Mouse (Mus musculus) erythroblast, adult 5-6 weeks (primary cell): ENCODE measurements around the gene Sh3d19. TPM values are rescaled to one million over a fixed set of nuclear protein-coding genes. Genes with fewer than 3 reads are reported as not detected.
A peak's percentile ranks its signal among the peaks of the same experiment; 100 is the strongest.
"Not testable (repeated sequence)": the region's sequence is repeated elsewhere in the genome, so short reads cannot be mapped to it uniquely, and the experiment has no call there.

ENCODE experiments used
- ATAC-seq: replicated peaks from 2 replicates; pipeline ENCODE4 v1.8.0; 2016; ENCODE audit warnings: moderate number of reproducible peaks, mild to moderate bottlenecking, moderate TSS enrichment, inconsistent platforms; ENCODE audit not compliant: poor library complexity, low FRiP score, severe bottlenecking
- total RNA-seq, 2 experiments: library from RNA; stranded (forward) in 1 of 2; stranded (reverse) in 1 of 2; fragments of 150-400 nt in 1 of 2; fragments of 200-764, 138-1000 nt in 1 of 2; gene quantifications; 2 replicates each; pipeline versions ENCODE4 v1.2.3 to v1.2.4; 2015 to 2017; ENCODE audit warnings: low replicate concordance in 2 of 2

Gene Sh3d19
- total RNA-seq, 2 experiments from 2014 or later, result 1.7 to 8.9 TPM

DNA sequence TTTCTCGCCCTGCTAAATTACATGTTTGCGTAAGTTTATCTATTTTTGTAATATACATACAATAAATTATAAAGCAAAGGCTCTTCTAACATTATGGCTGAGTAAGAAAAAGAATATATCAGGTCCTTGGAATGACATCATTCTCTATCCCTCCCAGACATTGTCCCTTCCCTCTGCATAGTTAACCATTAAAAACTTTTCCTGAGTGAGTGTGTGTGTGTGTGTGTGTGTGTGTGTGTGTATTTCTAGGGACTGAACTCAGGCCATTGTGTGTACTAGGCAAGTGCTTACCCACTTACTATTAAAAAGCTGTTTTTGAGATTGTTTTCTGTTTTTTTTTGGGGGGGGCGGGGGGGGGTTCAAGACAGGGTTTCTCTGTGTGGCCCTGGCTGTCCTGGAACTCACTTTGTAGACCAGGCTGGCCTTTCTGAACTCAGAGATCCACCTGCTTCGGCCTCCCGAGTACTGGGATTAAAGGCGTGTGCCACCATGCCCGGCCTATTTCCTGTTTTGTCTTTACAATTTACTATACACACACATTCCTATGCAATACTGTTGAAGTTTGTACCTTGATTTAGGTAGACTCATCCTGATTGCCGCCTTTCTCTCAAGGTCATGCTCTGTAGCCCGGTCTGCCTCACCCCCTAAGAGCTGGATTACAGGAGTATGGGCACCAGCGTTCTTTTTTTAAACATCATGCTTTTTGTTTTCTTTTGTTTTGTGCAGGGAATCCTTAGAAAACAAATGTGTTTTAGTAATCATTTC, 2.6 kb downstream of the Sh3d19 start:
- no peak for ATAC-seq

DNA sequence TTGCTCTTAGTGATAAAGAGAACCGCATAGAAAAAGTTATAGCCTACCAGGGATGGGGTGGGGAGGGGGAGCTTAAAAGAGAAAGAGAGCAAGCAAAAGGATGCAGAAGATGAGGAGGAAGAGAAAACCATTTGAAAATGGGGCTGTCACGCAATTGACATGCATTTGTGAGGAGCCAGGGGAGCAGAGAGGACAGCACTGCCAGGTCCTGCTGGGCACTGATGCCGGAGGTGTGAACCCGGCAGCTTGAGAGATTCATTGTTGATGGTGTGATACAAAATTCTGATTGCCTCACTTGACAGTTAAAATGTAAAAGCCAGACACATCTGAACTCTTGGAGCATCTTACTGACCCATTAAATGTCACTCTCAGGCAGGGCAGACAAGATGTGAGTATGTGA, 3.5 kb downstream of the Sh3d19 start:
- ATAC-seq, result no peak

DNA sequence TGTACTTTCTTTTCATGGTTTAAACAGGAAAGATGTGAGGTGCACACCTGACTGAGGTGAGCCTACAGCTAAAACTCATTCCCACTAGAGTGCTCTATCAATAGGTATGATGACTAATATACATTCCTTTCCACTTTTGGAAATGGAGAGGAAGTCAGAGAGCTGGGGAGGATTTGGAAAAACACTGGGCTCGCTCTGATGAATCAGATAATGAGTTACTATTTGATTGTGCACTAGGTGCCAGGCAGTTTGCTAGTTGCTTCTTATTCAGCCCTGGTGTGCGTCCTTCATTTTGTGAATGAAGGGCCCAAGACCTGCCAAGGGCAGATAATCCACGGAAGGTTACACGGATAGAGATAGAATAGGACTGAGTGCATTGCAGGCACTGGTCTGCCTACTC, 9.1 kb downstream of the Sh3d19 start:
- ATAC-seq, result no peak

DNA sequence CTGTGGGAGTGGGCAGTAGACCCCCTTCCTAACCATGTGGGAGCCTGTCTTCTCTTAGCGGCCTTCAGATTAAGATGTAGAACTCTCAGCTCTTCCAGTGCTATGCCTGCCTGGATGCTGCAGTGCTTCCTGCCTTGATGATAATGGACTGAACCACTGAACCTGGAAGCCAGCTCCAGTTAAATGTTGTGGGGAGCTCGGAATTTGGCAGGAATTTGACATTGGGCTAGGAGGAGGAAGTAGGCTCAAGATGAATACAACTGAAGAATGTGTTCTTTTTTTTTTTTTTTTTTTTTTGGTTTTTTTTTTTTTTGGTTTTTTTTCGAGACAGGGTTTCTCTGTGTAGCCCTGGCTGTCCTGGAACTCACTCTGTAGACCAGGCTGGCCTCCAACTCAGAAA, 10.9 kb downstream of the Sh3d19 start:
- not testable (repeated sequence) for ATAC-seq

DNA sequence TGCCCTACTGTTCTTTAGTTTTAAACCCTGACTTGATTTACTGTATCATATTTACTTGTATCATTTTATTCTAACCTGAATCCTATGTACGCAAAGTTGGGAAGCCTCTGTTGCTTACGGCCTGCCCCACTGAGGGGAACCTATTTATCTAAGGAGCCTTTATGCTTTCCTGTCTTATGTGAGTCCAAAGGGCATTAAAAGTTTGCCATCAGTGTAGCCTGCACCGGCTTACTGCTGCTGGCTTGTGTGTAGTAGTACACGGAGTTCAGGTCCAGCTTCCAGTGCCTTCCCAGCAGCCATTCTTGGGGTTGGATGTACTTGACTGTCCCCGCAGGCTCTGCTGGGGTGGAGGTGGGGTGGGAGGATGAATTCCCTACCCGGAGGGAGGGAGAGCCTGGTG, 13.6 kb downstream of the Sh3d19 start:
- ATAC-seq, result no peak

DNA sequence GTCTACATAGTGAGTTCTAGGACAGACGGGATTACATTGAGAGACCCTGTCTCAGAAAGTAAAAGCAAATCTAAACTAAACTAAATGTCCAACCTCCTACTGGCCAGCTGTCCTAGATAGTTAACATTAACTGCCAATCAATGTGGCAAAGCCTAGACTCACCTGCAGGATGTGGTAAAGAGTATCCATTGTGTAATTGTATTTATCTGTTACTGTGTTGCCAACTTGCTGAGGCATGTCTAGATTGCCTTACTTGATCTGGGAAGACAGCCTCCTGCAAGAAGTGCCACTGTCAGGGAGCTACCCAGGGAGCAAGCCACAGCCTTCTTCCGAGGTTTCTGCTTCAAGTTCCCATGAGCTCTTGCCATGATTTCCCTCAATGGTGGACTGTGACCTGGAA, 16.3 kb downstream of the Sh3d19 start:
- ATAC-seq, result no peak

DNA sequence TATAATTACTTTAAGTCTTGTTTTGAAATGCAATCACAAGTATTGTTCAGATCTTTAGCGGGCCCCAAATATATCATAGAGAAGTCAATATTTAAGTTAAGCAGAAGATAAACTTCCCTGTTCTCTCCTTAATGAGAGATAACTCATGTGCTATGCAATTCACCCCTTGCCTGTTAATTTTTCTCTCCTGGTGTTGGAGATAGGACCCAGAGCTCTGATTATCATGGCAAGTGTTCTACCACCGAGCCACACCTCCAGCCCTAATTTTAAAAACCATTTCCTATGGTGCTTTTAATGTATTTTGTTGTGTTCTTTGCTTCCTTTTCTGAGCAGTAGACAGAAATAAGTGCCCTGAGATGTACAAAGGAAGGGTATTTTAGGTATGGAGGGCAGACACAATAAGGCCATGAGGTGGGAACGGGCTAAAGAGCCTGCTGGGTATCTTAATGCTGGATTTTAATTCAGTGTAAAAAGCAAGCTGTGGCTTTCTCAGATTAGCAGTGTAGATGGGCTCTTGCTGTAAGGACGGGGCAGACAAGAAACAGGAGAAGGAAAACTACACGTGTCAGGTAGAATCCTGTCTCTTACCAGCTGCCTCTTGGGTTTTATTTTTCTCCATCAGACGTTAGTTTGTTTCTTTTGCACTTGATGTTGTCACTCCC, 20.4 kb downstream of the Sh3d19 start:
- ATAC-seq, result no peak

DNA sequence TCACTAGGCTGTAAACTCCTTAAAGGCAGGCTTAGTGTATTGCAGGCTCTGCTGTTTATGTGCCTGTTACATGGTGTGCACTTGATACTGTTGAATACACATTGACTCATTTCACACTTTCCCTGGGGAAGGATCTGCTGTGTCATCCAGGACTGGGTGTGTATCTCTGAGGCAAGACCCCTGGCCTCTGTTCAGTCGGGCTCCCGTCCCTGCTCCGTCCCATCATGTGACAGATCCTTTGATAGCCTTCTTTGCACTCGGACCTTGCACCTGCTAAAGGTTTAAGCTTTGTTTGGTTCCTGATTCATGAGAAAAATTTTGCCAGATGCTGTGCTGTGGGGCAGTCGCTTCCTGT, 20.9 kb downstream of the Sh3d19 start:
- peak; percentile 66 for ATAC-seq

DNA sequence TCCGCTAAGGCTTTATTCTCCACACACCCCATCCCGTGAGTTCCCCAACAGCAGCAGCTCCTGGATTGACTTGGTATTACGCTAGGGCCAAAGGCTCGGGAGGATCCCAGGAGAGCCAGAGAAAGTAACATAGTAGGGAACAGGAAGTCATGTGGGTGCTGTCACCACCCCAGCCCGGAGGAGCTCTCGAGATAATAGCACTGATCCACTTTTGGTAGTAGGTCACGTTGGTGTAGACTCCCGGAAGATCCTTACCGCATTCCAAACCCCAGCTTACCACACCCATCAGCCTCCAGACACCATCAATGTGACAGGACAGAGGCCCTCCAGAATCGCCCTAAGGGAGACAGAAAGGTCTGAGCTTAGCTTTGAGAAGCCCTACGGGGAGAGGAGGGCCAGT, 22.8 kb downstream of the Sh3d19 start:
- ATAC-seq, result no peak

DNA sequence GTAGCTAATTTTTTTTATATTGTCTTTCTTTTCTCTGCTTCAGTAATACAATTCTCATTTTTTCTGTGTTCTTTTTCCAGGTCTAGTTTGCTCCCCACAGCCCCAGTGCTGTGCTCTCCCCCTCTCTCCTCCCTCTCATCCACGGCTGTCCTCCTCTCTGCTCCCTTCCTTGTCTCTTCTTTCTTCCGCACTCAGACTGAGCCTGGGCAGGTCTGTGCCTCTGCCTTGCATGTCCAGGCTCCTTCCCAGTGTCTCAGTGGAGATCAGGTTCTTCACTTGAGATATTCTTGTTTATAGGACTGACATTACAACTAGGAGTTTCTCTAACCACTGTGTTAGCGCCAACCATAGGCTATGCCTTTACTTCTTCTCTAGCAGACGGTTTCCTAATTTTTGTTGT, 23.7 kb downstream of the Sh3d19 start:
- no peak for ATAC-seq

DNA sequence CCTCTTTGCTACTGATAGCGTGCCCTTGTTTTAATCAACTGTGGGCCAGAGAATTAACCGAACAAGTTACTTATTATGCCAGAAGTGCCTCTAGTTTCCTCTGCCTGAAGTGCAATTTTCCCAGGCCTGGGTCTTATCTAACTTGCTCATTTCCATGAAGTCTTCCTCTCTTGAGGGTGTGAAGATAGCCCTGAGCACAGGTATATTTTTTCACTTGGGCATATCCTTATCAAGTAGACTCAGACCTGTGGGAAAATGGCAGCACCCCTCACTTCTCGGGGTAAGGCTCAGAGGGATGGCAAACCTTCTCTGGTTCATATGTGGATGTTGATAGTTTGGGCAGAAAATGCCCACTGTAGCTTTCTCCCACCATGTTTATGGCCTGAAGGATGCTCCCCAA, 30.4 kb downstream of the Sh3d19 start:
- ATAC-seq, result no peak

DNA sequence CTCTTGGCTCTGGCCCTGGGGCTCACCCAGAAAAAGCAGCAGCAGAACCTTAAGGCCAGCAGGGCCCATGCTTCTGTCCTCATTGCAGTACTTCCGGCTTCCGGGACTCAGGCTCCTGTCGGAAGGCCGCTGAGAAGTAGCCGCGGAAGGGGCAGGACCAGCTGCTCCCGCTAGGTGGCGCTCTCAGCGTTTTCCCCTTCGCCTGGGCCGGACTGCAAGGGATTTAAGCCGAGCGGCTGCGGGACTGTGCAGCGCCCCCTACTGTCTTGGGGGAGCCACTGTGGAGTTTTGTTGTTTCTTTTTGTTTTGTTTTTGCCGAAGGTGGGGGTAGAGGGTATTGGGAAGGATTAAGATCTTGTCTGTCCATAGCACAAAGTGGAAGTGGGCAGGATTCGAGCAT, 31.5 kb downstream of the Sh3d19 start, which contains the start of gene Prss48:
TSS of gene Prss48 (minus strand) at position 69 of the 400 bp plus-strand sequence.
- peak; percentile 38; the same call in 1 of the 2 replicates for ATAC-seq

DNA sequence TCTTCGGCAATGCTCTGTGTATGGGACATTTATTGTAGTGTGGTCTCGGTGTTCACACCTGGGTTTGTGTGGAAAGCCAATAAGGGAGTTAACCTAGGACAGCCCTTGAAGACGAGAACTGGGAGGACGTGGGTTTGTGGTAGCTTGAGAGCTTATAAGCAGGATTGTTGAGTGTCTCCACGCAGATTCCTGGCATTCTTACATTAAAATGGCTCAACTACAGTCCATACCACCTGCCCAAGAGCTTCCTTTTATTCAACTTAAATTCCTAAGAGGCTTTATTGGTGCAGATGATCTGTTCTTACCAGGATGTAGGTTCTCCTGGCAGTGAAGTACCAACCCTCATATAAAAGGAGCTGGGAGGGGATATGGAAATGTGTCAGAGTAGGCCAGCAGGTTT, 32.0 kb downstream of the Sh3d19 start:
- no peak for ATAC-seq

DNA sequence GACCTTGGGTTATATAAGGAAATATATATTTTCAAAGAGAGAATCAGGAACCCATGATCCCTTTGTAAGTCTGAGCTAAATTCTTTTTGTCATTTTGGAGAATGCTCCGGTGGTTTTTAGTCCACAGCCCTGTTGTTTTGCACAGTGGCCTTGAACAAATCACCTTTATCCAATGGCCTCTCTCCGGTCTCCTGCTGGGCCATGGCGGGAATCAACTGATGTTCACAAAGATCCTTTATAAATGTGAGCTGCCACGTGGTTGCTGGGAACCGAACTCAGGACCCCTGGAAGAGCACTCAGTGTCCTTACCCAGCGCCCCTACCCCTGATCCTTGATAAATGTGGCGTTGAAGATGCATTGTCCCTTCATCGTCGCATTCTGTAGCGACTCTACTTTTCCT, 33.8 kb downstream of the Sh3d19 start:
- ATAC-seq, result no peak

DNA sequence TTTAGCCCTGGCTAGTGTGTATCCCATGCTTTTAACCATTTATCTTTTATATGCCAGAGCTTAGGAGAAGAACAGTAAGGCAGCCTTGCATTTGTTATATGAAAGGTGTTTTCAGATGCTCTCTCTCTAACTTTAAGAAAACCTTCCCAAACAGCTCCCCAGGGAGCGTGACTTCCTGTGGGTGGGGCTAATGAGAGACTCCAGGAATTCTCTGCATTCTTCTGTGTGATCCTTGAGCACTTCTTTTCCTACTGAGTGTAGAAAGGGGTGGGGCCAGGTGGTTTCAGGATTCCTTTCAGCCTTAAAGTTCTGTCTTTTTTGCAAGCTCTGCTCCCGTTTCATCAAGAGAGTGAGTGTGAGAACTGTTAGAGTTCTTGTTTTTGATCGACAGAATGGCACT, 39.7 kb downstream of the Sh3d19 start:
- ATAC-seq, result no peak

DNA sequence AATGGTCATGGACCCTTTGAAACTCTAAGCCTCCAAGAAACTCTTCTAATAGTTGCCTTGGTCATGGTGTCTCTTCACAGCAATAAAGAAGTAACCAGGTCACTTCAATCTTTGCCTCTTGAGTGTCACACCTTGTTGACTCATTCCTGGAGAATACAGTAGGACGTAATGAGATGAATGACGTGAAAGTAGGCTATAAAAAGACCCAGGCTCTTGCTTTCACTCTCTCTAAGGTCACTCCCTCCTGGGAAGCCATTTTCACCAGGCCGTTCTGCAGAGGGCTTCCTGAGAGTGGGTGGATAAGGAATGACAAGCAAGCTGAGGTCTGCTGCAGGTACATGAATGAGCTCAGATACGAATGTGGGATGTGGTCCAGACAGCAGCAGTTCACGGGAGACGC, 40.5 kb downstream of the Sh3d19 start:
- no peak for ATAC-seq

DNA sequence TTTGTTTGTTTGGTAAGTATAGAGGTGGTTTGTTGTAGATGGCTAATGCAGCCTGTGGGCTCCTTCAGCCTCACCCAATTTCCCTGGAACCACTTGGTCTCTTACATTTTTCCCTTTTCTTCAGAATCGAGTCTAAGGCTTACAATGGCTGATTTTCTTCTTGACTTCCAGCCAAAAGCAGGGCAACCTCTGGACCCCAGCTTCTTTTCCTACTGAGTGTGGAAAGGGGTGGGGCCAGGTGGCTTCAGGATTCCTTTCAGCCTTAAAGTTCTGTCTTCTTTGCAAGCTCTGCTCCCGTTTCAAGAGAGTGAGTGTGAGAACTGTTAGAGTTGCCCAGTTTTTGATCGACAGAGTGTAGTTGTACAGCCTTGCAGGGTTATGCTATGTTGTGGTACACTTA, 40.9 kb downstream of the Sh3d19 start:
- ATAC-seq, result no peak

DNA sequence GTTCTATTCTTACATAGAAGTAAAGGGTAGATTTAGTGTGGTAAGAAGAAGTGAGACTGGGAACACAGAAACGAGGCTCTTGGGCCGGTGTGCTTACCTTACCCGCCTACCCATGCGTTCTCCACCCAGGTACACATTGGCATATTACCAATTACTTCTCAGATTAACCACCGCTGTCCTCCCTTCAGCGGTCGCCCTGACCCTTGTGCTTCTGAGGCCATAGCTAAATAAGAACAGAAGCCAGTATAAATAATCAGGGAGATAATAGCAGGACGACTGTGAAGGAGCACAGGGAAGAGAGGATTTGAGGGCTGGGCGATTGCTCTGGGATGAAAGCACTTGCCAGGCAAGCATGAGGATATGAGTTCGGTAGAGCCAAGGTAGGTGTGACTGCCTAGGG, 42.9 kb downstream of the Sh3d19 start:
- no peak for ATAC-seq

DNA sequence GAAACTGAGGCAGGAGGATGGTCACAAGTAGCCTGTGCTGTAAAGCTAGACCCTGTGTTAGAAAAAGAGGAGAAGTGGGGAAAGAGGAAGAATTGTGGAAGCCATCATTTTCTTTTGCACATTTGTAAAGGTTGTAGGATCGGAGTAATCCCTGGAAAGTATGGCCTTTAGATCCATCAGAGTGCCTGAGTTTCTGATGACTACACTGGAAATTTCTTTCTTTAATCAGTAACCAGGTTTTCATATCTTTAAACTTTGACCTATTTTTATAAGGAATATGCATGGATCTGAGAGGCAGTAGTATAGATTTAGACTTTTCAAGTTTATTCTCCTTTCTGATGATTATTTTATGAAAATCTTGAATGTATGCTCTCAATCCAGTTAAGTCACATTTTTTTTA, 46.1 kb downstream of the Sh3d19 start:
- ATAC-seq, result no peak

DNA sequence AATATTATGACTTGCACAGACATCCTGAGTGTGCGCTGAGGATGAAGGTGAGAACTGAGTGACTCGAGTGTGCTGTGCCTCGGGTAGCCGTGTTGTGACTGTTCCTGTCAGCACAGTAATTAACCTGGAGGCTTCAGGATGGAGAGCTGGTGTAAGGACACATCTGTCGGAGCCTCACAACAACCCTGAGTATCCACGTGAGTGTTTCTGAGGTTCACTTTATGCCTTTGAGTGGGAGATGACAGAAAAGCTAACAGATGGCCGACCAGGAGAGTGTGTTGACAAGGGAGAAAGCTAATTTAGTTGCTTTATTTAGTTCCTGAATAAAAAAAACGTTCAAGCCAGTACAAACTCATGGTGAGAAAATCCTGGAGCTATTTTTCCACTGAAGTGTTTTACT, 46.6 kb downstream of the Sh3d19 start:
- ATAC-seq, result no peak

DNA sequence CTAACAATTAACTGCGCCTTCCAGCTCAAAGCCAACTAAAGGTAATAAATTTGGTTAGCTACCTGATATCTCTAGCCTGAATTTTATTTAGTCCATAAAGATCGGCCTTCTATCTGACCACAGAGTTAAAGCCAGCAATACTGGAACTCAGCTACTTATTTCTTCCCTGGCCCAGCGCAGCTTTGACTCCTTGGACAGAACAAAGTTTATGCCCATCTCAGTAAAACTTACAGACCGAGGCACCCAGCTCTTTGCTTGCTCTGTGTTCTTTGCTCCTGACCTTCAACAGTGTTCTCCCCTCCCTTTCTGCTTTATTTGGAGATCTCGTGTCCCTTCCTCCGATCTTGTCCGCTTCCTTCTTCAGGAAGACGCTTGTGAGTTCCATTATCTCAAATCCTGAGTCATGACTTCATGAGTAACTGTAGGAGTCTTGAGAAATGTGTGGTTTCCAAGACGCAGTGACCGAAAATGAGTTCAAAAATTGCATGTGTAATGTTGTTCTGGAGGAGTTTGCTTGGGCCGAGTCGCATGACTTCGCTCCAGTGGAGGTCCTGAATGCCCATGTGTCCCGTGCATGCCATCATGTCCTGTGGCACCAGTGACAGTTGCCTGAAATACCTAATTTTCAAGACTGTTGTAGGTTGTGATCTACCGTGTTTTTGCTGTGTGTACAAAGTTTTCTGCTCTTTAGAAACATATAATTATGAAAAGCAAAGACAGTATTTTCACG, 50.2 kb downstream of the Sh3d19 start:
- no peak for ATAC-seq
